Mouse (Mus musculus): ENCODE data around the gene Foxb1. TPM values are rescaled to one million over a fixed set of nuclear protein-coding genes. Genes with fewer than 3 reads are reported as not detected.

Gene Foxb1
- polyA plus RNA-seq, 1 experiment from 2014 or later: not detected

- H3K36me3 ChIP-seq (replicated peaks): no peaks in the 10 kb centered on the region
- H3K27me3 ChIP-seq: no peaks in the 10 kb centered on the region
- no peak overlapping the region for H3K9ac ChIP-seq
- WGBS (ENCODE audit: insufficient replicate concordance): 36% methylated on average over 12 of the region's 12 CpGs
- no peak for ATAC-seq (ENCODE audit: insufficient read depth)
- no peak overlapping the region for H3K27ac ChIP-seq (replicated peaks)
- H3K4me1 ChIP-seq (replicated peaks): peaks cover 6% of the 10 kb centered on the region; the same call in 1 of the 2 replicates
- no peak overlapping the region for H3K4me2 ChIP-seq
- no peak overlapping the region for H3K4me3 ChIP-seq (replicated peaks)
- H3K9me3 ChIP-seq (replicated peaks): no peaks in the 10 kb centered on the region
Measured at GRCm38 (mm10) chr9:69712714-69713525, 47.8 kb downstream of the Foxb1 start.

Other genes starting within 250 kb of the Foxb1 start
- gene Bnip2, start 228.5 kb upstream of the Foxb1 start, polyA plus RNA-seq (2015; fragmentation: Nextera tagmentation; extraction: Ambion mirVana): 42.7 and 43.5 TPM in 2 replicates